Mouse (Mus musculus) right cerebral cortex, postnatal 10 days (tissue): ENCODE measurements around the gene Aqp2.

Source experiments
- DNase-seq, 2 experiments: peaks; one replicate each; pipeline ENCODE4 v3.0.0; 2021; ENCODE audit warnings: low spot score in 2 of 2

Aqp2 gene

DNA sequence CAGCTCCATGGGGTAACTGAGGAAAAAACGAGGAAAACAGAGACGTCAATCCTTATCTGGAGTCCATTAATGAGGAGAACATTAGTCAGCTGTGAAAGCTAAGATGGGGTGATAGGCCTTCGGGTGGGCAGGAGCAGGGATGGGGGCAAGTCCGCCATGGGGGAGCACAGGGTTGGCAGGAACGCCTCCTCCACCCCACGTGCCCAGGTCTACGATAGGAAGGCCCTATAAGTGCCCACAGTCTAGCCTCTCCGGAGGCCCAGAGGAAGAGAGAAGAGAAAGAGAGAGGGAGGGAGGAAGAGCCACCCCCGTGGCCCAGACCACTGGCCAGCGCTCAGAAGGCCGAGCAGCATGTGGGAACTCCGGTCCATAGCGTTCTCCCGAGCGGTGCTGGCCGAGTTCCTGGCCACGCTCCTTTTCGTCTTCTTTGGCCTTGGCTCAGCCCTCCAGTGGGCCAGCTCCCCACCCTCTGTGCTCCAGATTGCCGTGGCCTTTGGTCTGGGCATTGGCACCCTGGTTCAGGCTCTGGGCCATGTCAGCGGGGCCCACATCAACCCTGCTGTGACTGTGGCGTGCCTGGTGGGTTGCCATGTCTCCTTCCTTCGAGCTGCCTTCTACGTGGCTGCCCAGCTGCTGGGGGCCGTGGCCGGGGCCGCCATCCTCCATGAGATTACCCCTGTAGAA is at the start of gene Aqp2:
Gene Aqp2, plus strand, starts transcription at position 254 of the 684 bp plus-strand sequence.
- peak in 1 of 2 experiments; percentile 40 for DNase-seq

DNA sequence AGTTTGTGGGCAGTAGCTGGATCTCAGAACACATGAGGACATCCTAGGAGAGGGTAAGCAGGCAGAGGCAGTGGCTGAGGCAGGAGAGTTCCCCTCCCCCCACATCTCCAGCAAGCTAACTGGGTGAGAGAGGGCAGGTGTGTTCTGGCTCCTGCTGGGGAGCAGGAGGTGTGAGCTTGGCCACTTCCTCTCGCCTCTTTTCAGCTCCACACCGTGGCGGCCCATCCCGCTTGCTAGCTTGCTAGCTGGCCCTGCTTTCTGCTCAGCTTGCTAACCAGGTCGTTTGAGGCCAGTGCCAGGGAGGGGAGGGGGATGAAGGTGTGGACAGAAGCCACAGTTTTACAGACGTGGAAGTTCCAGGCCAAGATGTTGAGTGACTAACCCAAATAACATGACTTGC is 47.7 kb upstream of the Aqp2 start:
- DNase-seq: no peak

DNA sequence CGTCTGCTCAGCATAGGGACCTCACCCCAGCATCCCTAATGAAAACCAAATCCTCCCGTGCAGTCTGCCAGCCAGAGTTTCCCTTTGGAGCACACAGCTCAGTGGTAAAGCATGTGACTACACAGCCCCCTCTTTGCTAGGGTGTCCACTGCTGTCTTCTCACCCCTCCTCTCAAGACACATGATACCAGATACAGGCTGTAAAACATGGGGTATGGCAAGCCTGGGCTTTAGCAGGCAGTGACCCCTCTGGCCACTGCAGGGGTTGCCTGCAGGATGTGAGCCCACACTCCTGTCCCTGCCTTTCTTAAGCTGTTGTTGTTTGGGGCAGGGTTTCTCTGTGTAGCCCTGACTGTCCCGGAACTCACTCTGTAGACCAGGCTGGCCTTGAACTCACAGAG is 46.8 kb upstream of the Aqp2 start:
- no peak for DNase-seq

DNA sequence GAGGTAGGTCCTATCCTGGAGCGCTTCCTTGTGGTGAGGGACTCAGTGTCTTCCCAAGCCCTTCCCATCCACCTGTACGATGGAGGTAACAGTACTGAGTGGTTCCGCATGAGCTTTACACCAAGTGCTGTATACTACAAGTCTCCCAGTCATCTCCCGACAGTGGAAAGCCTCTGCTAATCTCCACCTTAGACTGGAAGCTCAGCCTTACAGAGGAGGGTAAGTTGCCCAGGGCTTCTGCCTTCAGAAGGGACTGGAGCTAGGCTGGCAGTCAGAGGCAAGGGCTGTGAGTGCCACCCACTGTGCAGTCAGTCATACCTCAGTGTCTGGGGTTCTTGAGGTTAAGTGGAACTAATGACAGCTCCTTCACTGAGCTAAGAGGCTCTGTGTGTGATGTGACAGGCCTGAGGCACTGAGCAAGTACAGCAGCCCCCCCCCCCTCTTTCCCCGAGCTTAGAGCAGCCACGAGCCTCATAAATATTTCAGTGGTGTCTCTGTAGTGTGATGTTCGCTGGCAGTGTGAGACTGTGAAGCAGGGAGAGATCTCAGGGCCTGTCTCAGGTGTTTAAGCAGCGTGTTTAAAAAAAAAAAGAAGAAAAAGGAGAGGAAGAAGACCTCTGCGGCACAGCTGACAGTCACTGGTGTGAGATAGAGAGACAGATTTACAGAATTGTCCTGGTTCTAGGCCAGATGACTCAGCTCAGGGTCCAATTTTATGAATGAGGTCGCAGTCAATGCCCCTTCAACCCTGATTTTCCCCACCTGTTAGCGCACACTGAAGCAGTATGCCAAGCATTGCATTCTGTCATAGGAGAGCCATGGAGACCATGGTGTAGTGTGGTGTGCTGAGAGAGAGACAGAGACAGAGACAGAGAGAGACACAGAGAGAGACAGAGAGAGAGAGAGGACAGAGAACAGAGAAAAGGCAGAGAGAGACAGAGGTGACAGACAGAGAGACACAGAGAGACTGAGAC is 41.7 kb upstream of the Aqp2 start:
- no peak for DNase-seq

DNA sequence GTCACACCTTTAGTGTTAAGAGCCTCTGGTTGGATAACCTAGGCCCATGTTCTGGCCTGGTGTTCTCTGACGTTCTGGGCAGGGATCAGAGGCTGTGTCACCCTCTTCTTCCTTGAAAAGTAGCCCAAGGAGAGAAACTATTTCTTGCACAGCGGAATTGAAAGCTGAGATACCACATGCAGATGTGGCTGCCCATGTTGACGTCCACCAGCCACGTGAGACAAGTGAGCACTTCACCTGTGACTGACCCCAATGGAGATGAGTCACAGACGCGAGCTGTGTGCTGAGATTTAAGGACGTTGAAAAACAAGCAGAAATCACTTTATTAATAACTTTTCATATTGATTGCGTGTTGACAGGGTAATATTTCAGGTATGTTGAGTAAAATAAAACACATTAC is 39.0 kb upstream of the Aqp2 start:
- no peak for DNase-seq

DNA sequence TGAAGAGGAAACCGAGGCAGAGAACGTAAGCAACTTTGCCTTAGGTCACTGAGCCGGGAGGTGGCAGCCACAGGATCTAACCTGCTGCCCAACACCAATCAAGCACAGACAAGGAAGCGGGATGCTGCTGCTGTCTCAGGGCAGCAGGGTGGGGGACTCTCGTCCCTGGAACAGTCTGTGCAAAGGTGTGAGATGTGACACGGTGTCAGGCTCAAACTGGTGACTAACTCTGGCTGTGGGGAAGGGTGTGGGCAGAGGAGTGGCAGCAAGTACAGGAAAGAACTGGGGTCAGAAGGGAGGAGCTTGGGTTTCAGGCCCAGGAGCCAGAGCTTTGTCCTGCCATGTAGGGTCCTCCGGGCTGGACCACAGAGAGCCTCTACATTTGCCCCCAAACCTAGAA is 34.8 kb upstream of the Aqp2 start:
- no peak for DNase-seq

DNA sequence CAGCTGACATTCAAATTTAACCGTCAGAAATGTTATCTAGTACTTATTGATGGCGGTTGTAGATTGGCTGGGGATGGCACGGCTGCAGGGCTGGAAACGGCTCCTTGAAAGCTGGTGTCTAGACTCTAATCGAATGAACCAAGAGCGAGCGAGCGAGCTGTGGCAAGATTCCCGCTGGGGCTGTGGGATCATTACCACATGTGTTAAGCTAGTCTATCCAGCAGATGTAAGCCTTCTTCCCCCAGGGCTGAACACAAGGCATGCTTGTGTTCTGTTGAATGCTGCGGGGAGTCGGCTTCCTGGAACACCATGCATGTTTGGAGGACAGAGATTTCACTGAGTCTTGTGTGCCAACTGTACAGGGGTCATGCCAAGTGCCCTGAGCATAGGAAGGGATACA is 32.3 kb upstream of the Aqp2 start:
- DNase-seq: peak; percentile 35 to 43

DNA sequence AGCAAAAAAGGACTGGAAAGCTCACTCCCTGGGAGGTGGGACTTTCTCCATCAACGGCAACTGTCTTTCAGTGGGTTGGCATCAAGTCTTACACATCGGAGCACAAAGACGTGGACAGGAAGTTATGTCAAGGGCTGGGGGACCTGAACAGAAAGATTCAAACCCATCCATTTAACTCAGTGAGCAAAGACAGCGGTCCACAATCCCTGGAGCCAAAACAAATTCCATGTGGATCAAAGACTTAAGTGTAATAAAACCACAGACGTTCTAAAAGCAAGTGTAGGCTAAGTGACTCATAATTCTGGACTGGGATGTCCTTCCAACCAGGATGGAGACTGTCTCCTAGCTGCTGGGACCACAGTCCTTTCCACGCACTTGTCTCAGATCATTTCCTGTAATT is 31.1 kb upstream of the Aqp2 start:
- no peak for DNase-seq

DNA sequence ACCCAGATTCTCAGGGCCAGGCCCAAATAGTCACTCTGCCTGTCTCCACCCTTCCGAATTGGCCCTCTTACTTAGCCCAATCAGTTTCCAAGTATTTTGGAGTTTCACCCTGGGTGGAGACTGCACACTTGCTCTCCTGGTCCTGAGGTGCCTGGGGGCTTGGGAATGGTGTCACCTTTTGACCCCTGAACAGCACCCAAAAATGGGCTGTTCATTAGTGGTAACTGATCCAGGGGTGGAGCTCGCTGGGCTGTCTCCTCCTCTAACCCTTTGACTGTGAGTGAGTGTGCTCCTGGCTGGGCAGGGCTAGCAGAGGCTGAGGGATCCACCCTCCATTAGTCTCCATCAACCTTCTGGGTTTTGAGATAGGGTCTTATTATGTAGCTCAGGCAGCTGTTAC is 29.0 kb upstream of the Aqp2 start:
- DNase-seq: no peak

DNA sequence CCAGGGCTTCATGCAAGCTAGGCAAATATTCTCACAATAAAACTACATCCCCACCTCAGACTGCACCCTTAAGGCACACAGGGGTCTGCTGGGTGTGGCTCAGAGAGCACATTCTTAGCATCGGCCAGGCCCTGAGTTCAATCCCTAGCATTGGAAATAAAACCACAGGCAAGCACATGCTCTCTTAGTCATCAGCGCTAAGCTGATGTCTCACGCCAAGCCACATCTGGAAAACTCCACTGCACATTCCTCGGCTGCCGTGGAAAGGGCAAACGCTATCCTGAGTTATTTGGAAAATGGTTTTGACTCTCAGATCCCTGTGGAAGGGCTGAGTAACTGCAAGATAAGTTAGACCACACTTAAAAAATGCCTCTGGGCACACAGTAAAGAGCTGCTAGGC is 25.1 kb upstream of the Aqp2 start:
- DNase-seq: no peak

DNA sequence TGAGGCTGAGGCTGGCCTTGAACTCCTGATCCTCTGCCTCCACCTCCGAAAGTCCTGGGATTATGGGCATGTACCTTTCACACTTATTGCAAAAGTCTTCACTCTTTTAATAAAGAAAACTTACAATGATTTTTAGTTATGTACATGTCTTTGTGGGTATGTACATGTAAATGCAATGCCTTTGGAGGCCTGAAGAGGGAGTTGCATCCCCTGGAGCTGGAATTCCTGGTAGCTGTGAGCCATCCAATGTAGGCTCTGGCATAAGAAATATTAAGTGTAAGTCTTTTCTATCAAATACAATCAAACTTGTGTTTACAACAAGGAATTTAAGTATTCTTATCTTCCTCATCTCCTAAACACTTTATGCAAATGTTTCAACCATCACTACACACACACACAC is 19.9 kb upstream of the Aqp2 start:
- DNase-seq: no peak

DNA sequence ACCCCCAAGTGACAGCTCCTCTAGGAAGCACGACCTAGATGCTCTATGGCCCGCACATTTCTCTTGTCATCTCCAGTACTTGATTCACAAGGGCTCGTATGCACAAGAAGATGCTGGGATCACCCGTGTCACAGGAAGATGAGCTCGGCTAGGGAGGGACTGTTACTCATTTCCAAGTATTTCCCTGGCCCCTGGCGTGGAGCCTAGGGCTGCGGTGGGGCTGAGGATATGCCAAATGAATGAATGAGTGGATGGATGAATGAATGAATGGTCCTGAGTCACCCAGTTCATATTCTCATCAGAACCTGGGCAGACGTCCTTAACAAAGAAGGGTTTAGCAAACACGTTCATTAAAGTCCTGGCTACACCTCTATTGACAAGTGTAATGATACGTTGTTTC is 18.6 kb upstream of the Aqp2 start:
- no peak for DNase-seq

DNA sequence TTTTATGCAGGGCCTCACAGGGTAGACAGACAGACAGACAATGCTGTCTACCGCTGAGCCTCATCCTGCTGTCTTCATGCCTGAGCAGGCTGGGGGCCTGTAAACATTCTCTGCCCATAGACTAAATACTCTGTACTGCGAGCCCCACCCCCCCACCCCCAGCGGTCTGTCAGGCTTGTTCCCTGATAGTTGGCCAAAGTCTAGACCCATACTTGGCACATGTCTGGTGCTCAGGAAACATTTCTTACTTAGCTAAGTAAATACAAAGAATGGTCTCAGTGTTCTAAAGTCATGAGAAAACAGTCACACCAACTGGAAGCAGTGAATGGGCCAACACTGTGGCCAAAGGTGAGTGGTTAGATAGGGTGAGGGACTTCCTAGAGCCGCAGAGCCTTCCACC is 11.5 kb upstream of the Aqp2 start:
- no peak for DNase-seq

DNA sequence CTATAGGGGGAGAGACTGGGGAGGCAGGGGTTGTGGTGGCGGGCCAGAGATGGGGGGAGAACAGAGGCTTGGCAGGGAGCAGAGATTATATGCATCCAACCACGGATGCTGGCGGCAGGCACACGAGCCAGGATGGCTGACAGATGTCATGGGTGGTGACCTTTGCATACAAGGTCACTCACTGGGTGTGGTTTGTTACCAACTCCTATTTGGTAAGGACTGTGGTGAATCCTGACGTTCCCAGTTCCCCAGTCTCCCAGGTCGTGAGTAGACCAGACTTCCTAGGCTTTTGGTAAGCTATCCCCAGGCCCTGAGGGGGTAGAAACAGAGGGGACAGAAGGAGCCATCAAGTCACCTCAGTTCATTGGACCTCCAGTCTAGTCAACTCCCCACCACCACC is 10.2 kb upstream of the Aqp2 start:
- DNase-seq: no peak

DNA sequence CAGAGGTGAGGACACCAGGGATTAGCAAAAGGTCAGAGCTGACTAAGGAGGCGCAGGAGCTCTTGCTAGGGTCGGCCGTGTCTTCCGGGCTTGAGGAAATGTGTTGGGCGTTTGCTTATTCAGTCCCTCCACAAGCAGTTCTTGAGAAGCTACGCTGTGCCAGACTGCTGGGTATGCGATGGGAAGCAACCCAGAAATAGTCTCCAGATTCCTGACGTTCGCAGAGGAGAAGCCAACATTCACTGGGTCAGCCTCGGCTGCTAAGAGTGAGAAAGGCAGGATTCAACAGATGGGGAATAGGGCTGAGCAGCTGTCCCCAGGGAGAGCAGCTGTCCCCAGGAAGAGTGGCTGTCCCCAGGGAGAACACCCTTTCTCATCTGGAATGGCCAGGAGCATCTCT is 9.7 kb upstream of the Aqp2 start:
- peak; percentile 57 to 70 for DNase-seq

DNA sequence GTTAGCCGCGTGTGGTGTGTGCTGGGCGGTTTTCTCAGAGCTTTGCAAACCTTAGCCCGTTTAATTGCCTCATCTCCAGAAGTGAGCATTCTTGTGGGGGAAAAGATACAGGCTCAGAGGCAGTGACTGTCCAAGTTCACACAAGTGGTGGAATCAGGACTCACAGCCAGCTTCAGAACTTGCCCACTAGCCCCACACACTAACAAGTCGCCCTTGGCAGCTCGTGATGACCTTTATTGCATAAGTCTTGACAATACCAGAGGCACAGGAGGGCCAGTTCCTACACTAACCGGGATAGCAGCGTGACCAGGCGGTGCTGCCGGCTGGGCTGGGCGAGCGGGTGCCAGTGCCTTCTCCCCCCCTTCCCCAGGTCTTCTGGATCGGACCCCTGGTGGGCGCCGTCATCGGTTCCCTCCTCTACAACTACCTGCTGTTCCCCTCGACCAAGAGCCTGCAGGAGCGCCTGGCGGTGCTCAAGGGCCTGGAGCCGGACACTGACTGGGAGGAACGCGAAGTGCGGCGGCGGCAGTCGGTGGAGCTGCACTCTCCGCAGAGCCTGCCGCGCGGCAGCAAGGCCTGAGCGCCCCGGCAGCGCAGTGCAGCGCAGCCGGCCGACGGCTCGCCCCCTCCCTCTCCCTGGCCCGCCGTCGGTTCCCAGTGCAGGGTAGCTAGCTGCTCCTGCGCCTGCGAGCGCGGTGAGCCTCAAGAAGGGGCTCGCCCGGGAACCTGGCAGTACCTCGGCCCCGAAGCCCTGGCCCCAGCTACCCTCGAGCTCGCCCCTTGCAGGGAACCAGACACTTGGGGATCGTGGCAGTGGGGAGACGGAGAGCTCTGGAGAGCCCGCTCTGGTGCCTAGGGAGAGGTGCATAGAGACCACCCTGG is 4.8 kb downstream of the Aqp2 start:
- no peak for DNase-seq

DNA sequence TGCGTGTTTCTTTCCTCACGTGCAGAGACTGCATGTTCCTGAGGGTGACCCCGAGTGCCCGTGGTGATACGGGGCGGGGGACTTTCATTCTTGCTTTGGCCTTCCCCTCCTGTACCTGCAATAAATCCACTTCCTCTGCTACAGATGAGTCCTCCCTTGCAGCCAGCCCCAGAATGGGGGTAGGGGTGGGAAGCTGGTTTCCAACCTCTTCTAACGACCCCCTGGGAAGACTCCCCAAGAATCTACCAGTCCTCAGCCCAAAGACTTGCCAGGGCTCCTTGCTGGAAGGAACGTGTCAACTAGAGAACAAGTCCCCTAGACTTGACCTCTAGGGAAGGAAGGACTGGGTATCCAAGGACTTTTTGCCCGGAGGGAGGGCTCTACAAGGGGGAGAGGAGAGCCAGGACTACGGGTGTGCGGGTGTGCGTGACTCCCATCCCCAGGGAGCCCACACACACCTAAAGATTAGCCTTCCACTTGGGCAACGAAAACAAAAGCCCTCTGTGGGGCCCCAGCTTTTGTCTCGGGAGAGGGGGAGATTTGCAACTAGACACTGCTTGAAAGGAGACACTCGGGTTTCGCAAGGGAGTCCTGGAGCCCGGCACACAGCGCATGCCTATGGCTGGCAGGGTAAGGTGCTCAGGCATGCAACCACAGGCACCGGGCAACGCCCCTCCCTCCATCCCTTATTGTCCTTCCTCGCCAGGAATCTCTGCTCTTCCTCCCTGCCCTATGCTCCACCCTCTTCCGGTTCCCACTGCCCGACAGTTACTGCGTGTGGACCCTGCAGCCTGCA is 5.8 kb downstream of the Aqp2 start:
- DNase-seq: peak in 1 of 2 experiments; percentile 17

DNA sequence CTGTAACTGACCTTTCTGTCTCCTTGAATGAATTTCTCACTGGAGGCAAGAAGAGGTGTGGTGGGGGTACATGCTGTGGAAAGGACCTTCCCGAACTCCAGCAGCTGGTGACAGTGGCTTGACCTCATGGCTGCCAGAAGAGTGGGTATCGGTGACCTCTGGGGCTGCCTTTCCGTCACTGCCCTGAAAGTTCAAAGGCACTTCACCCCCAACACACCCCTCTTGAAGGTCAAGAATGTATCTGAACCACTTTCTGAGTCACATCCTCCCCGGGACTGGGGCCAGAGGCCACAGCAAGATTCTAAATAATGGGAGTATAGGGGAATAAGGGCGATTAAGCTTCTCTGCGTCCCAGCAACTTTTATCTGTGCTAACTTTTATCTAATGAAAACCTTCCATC is 6.9 kb downstream of the Aqp2 start:
- DNase-seq: peak in 1 of 2 experiments; percentile 18

DNA sequence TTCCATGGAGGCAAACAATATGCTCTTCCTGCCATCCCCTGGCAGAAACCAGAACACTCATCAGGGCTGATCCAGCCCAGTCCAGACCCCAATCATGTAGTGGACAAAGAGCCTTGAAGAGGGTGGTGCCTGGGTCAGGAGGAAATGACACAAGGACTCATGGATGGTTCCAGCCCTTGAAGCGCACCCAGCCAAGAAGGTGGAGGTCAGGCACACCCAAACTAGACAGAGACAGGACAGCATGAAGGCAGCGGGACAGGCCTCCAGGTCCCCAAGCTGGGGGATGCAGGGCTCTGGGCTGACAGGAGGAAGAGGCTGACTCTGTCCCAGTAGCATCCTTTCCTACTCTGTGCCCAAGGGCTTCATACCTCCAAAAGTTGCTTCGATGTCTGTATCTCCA is 7.7 kb downstream of the Aqp2 start:
- peak in 1 of 2 experiments; percentile 19 for DNase-seq

DNA sequence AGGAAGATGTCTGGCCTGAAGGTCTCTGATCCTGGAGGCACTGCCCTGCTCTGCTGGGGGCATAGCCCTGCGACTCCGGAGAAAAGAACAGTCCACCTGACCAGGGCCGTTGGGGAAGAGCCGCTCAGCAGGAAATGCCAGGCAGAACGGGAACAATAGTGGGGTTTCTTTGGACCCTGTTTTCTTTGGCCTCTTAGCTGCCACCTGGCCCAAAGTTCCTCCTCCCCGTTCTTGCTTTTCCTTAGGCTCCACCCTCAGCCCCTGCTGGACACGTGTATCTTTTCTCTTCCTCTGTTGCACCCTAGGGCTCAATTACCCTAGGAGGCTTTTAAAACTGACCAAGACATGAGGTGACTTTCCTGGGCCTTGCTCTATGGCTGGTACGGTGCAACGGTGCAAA is 10.4 kb downstream of the Aqp2 start:
- DNase-seq: no peak

DNA sequence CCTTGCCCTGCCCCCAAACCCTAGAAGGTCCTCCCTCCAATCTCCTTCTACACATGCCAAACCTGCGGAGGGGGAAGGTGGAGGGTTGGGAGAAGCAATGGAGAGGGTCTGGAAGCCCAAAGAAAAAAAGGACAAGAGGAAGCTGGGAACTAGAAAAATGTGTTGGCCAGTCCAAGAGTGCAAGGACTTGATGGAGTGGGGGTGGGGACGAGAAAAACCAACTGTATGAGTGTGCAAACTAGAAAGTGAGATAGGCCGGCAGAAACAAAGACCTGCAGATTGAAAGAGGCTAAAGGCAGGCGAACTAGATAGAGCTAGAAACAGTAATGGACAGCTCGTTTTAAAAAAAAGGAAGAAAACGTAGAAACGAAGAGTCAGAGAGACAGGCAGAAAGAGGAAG is 10.8 kb downstream of the Aqp2 start:
- no peak for DNase-seq
